In genomic region chr1:171101733-171102546, GRCm38 (mm10) we compare ENCODE assay signal across 8 mouse cellular contexts. TPM values are rescaled to one million over a fixed set of nuclear protein-coding genes. Genes with fewer than 3 reads are reported as not detected.
DNase-seq lines count a peak whose midpoint lies in the region; ATAC-seq and TF ChIP-seq lines count a peak whose summit lies in the region.

No protein-coding gene starts in this region.

- DNase-seq in Patski (ENCODE audit: low read depth, low spot score) = peak; percentile 48
- peak; percentile 92 for DNase-seq in cerebellum, postnatal 25 days
- DNase-seq in frontal cortex, postnatal 25 days (ENCODE audit: low spot score in 2 of 2) = peak; percentile 96
- peak; percentile 95 for DNase-seq in hindbrain, embryonic 14.5 days (ENCODE audit: low spot score)
- DNase-seq in layer of hippocampus, postnatal 36 days = peak; percentile 89 to 92
- peak; percentile 90 for DNase-seq in lung, postnatal 36 days
- DNase-seq in retina, embryonic 14.5 days (ENCODE audit: low spot score) = peak; percentile 93
- DNase-seq in thymus, postnatal 36 days = peak; percentile 76 to 78

- WGBS in hindbrain, embryonic 14.5 days = under 1% methylated on average over 40 of the region's 40 CpGs

- H3K9ac ChIP-seq in hindbrain, embryonic 14.5 days = peak overlapping the region; percentile 80

- peak; percentile 77 for ATAC-seq in Patski
- ATAC-seq in hindbrain, embryonic 14.5 days (ENCODE audit: low FRiP score) = peak; percentile 89

- H3K4me3 ChIP-seq in hindbrain, embryonic 14.5 days (replicated peaks; ENCODE audit: low read length) = peak overlapping the region; percentile 68

- H3K27me3 ChIP-seq in Patski = no peaks in the 10 kb centered on the region
- H3K27me3 ChIP-seq in hindbrain, embryonic 14.5 days (ENCODE audit: control insufficient read depth, insufficient read depth, low read length) = no peaks in the 10 kb centered on the region

- POLR2A ChIA-PET in Patski (lab: Charles Lee) = interaction anchor here (0.7 kb wide), 1 partner anchor 12 kb away, joined by 3 read pairs; the partner anchor contains the start of gene Cfap126

- TF ChIP-seq CTCF in Patski (IDR thresholded peaks at IDR 0.05) = peak; percentile 4

- no peaks in the 10 kb centered on the region for H3K9me3 ChIP-seq in hindbrain, embryonic 14.5 days (ENCODE audit: control insufficient read depth, low read length)

- H3K27ac ChIP-seq in hindbrain, embryonic 14.5 days = peak overlapping the region; percentile 86

- in situ Hi-C loops in Patski (cut with MboI; ENCODE audit: low pct_unique_long_range_greater_than_20kb) = loop anchor here (10.0 kb wide), 1 partner anchor 207 kb away; no protein-coding TSS in a partner anchor

- H3K36me3 ChIP-seq in hindbrain, embryonic 14.5 days (replicated peaks; ENCODE audit: control insufficient read depth, insufficient read depth) = no peaks in the 10 kb centered on the region

- CTCF ChIA-PET in Patski (lab: Charles Lee) = interaction anchor here (1.0 to 1.8 kb wide), 4 partner anchors 9 to 179 kb away, joined by 3 to 12 read pairs (median 4); partner anchors contain the start of gene Ppox

- 0 out of 2 replicates have a peak, but pooled peaks cover 6% of the 10 kb centered on the region for H3K4me1 ChIP-seq in hindbrain, embryonic 14.5 days (replicated peaks; ENCODE audit: control insufficient read depth, insufficient read depth, low read length)

- peak overlapping the region; percentile 56 for H3K4me2 ChIP-seq in hindbrain, embryonic 14.5 days (replicated peaks)

RNA-seq across cellular contexts. Expression of gene Cfap126, which starts 11.8 kb away (rescaled TPM):
- polyA plus RNA-seq in Patski (2021) = 1.6 TPM
- polyA plus RNA-seq in hindbrain, embryonic 14.5 days (2014; fragmentation: Nextera tagmentation; extraction: Ambion mirVana) = 11.7 and 20.3 TPM in 2 replicates
- total RNA-seq in layer of hippocampus, postnatal 36 days (2021) = 1 to 10 TPM in 1 of 2 experiments, under 1 TPM in 1; 0.92 to 1.8 TPM

RNA-seq across cellular contexts. Expression of gene Fcgr3, which starts 37.2 kb away (rescaled TPM):
- 0.05 TPM for polyA plus RNA-seq in Patski (2021)
- polyA plus RNA-seq in hindbrain, embryonic 14.5 days (2014; fragmentation: Nextera tagmentation; extraction: Ambion mirVana) = 9.6 and 11.6 TPM in 2 replicates
- total RNA-seq in layer of hippocampus, postnatal 36 days (2021) = 10 to 100 TPM in 1 of 2 experiments, 1 to 10 TPM in 1; 9.7 to 10.4 TPM

RNA-seq across cellular contexts. Expression of gene Sdhc, which starts 48.5 kb away (rescaled TPM):
- 445 TPM for polyA plus RNA-seq in Patski (2021)
- polyA plus RNA-seq in hindbrain, embryonic 14.5 days (2014; fragmentation: Nextera tagmentation; extraction: Ambion mirVana) = 311 and 314 TPM in 2 replicates
- total RNA-seq in layer of hippocampus, postnatal 36 days (2021) = 100 to 1,000 TPM; 191 to 202 TPM

RNA-seq across cellular contexts. Expression of gene Mpz, which starts 48.6 kb away (rescaled TPM):
- polyA plus RNA-seq in Patski (2021) = 0.06 TPM
- polyA plus RNA-seq in hindbrain, embryonic 14.5 days (2014; fragmentation: Nextera tagmentation; extraction: Ambion mirVana) = 3.5 and 4.8 TPM in 2 replicates
- total RNA-seq in layer of hippocampus, postnatal 36 days (2021) = not detected

Comparison
In these comparisons a context has a peak if more than half of its experiments do, and no peak if none do; other contexts are left out.
1. Peak in every context shown above with its lines: DNase-seq, ATAC-seq, H3K4me3 ChIP-seq and H3K27ac ChIP-seq.
2. RNA of gene Fcgr3, which starts 37.2 kb away (polyA plus RNA-seq): 9.6 to 11.6 TPM in hindbrain, embryonic 14.5 days; 0.05 TPM in Patski (single experiment); every median in the first group is over 10 times any median in the second.